Mouse (Mus musculus): ENCODE data around the gene N4bp2.
"Not testable (repeated sequence)": the region's sequence is repeated elsewhere in the genome, so short reads cannot be mapped to it uniquely, and the experiment has no call there.

The N4bp2 gene

DNA sequence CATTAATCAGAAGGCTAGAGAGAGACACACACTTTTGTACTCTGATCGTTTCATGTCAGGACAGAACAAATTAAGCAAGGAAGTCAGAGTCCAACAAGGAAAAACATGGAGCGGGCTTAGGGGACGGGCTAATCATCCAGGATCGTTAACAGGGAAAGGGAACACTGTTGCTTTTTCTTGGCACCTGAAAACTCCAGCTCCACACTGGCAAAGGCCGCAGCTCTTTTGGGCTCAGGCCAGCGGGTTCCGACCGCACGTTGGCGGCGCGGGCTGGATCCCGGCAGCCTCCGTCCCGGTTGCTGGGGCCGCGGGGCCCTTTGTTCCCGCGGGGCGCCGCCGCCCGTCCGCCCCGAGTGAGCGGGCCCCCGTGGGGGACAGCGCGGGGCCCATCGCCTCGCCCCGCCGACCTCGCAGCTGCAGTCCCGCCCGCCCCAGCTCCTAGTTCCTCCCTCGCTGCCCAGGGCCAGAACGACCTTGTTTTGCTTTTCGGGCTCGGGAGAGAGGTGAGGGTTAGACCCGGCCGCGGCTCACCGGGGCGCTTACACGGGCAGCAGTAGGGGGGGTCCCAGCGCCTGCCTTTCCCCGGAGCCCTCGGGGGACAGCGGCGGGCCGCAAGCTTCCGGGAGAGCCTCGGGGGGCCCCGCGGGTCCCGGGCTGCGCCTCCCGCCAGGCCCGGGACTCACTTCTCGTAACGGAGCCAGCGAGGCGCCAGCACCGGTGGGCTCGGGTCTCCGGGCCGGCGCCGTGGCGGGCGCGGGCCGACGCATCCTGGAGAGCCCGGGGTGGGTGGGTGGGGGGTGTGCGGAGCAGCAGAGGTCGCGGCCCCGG is at the start of gene N4bp2:
Gene N4bp2 (plus strand): TSS at position 434 of the 828 bp plus-strand sequence.
- peak; percentile 75 to 84 for DNase-seq

DNA sequence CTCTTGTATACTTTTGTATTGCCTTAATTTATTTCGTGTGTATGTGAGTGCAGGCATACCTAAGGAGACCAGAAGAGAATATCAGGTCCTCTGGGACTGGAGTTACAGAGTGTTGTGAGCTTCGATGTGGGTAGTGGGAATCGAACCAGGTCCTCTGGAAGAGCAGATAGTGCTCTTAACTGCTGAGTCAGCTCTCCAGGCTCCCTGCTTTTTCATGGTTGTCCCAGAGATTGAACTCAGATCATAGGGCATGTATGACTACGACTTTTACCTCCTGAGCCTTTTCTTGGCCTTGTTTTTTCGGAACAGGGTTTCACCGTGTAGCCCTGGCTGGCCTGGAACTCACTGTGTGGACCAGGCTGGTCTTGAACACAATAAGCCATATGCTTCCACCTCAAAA is 48.2 kb upstream of the N4bp2 start:
- no peak for DNase-seq

DNA sequence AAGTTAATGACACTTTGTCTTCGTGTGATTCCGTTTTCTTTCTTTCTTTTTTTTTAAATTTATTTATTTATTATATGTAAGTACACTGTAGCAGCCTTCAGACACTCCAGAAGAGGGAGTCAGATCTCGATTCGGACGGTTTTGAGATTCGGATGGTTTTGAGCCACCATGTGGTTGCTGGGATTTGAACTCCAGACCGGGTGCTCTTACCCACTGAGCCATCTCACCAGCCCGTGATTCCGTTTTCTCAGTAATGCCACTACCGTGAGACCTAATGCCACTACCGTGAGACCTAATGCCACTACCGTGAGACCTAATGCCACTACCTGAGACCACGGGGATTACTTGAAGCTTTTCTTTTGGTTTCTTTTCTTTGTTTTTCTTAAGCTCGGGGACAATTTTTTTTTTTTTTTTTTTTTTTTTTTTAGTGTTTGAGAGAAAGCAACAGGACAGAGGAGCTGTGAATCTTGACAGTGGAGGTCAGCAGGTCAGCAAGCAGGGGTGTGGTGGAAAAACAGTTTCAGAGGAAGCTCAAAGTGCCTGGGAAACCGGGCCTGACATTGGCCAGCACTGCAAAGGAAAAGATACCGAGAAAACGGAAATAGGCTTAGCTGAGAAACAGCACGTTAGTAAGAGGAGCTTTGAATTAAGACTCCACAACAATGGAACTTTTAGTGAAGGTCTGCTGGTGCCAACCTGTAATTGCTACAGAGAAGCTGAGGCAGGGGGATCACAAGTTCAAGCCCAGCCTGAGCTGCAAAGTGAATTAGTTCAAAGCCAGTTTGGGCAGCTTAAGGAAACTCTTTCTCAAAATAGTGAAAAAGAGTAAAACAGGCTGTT is 46.0 kb upstream of the N4bp2 start:
- peak in 1 of 2 experiments; percentile 19 for DNase-seq

GRCm38 (mm10) chr5:65717903-65718211 is 45.5 kb upstream of the N4bp2 start:
- not testable (repeated sequence) for DNase-seq

DNA sequence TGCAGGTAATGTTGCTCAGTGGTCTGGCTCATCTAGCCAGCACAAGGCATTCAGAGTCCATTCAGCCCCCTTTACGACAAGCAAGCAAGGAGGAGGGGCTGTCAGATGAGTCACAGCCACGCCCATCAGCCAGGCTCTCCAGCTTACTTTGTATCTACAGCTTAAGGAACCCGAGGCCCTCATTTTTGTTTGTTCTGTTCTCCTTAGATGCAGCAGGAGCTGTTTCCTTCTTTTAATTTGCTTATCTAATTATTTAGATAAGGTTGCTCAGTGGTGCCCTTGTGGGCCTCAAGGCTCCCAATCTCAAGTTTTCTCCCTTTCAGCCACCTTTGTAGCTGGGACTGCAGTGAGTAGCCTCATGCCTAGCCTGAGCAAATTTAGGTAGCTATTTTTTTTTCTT is 45.0 kb upstream of the N4bp2 start:
- peak in 1 of 2 experiments; percentile 21 for DNase-seq

- peak; percentile 72 to 82 for DNase-seq
Measured at GRCm38 (mm10) chr5:65724311-65725054, 38.8 kb upstream of the N4bp2 start.

- peak; percentile 70 to 79 for DNase-seq
Measured at GRCm38 (mm10) chr5:65731173-65732007, 31.9 kb upstream of the N4bp2 start.

GRCm38 (mm10) chr5:65735601-65736000 is 27.7 kb upstream of the N4bp2 start:
- DNase-seq: no peak

- no peak for DNase-seq
Measured at GRCm38 (mm10) chr5:65739366-65739765, 24.0 kb upstream of the N4bp2 start.

DNA sequence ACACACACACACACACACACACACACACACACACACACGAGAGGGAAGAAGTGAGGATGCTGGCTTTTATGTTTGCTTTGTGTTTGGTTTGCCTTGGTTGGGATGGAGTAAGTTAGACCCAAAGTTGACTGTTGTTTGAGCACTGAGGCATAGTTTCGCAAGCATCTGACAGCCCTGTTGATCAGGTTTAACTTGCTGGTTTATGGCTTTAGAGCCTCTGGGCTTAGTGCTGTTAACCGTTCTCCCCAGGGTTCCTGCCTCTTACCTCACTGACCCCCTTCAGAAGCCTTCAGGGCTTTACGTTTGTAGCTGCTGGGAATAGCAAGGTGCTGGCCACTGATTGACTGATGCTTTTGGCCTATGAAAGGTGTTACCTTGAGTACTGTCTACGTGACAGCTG is 16.4 kb upstream of the N4bp2 start:
- DNase-seq: no peak

DNA sequence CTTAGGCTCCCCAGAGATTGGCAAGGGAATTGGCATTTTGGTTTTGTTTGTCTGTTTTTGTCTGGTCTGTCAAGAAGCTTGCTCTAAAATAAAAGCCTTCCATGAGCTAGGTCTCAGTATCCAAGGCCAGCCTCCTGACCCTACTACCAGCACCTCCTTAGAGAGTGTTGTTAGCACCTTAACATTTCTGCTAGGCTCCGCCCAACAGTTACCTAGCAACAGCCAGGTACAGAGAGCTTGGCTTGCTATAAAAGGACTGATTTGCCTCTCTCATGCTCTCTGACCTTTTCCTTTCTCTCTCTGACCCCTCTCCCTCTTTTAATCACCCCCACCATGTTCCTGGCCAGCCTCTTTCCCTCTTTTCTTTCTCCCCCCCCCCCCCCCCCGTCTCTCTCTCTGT is 14.9 kb upstream of the N4bp2 start:
- DNase-seq: no peak

DNA sequence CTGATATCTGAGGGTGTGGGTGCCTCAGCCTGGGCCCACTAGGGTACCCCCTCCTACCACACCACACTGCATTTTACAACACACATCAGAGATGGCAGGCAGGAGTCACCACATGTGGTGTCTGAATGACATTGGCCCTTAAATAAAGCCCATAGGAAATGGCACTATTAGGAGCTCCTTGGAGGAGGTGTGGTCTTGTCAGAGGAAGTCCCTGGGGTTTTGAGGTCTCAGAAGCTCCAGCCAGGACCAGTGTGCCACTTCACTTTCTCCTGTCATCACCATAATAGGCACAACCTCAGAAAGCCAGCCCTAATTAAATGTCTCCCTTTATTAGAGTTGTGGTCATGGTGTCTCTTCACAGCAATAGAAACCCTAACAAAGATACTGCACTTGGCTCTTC is 14.4 kb upstream of the N4bp2 start:
- DNase-seq: no peak

- DNase-seq: no peak
Measured at GRCm38 (mm10) chr5:65752021-65752420, 11.3 kb upstream of the N4bp2 start.

- no peak for DNase-seq
Measured at GRCm38 (mm10) chr5:65755859-65756258, 7.5 kb upstream of the N4bp2 start.

DNA sequence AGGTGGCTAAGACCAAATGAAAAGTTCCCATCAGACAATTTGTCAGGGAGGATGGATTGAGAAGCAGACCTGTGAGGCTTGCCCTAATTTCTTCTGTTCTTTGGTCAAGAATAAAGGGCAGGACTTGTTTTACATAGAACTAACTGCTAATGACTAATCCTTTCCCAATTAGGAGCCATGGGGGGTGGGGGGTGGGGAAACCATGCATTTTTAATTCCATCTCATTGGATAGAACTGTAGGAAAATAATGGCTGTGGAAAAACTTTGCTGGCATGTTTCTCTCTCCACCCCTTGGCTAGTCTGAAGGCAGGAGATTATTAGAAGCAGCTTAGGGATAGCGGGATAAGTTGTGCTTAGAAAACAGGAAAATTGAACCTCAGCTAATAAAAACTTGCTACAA is 6.2 kb upstream of the N4bp2 start:
- DNase-seq: no peak

DNA sequence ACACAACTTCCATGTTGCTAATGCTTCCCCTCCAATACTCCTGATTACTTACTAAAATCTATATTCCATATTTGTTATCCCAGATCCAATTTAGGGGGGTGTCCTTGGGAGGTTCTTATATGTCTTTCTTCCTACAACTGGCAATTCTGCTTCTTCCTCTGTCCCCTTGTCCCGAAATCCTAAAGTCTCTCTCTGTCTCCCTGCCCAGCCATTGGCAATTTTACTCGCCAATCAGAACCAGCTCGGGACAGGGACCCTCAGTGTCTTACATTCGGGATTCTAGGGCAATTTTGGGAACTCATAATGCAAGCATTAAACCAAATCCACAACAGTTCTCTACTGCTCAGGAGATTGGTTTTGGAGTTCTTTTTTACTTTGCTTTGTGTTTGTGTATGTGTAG is 3.3 kb upstream of the N4bp2 start:
- no peak for DNase-seq

- DNase-seq: no peak
Measured at GRCm38 (mm10) chr5:65760599-65760998, 2.7 kb upstream of the N4bp2 start.

DNA sequence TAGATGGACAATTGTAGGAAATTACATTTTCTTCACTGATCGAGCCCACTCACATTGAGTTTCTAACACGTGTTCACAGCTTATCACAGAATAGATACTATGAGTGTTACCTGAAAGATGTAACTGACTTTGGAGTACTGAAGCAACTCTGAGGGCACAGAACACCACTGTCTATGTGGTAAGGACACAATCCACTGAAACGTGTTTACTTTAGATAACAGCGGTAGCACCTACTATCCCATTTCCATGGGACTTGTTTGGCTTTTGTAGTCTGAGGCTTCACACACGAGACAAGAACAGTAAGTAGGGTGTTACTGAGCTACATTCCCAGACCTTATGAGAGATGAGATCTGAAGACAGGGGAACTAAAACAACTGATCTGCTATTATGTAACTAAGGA is 2.3 kb upstream of the N4bp2 start:
- no peak for DNase-seq

DNA sequence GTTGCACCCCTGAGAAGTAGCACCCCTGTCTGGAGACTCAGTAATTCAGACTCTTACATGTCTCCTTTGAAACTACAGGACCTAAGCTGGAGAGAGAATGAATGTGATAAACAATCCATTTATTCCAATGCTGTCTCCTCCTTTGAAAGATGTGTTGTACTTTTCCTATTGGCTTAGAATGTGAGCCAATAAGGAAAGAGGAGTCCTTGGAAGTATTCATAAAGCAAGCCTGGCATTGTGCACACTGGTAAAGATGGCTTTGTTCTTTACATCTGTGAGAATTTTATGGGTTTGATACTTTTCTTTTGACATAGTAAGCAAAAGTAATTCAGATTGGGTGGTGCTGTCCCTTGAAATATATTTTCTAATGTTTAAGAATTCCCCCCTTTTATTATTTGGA is 1.4 kb upstream of the N4bp2 start:
- no peak for DNase-seq

GRCm38 (mm10) chr5:65762686-65763085 is 635 bp upstream of the N4bp2 start:
- no peak for DNase-seq

- peak; percentile 85 to 91 for DNase-seq
Measured at GRCm38 (mm10) chr5:65763916-65764785, 830 bp downstream of the N4bp2 start.
